Mouse (Mus musculus) erythroblast, embryonic 14.5 days (primary cell): ENCODE results near the gene Hoxc10.

Source experiments
- GATA1 ChIP-seq: IDR thresholded peaks from 2 replicates; pipeline ENCODE4 v1.6.1; 2012; ENCODE audit warnings: low read length, inconsistent platforms, mixed read lengths
- TAL1 ChIP-seq: IDR thresholded peaks from 3 replicates; pipeline ENCODE4 v1.6.1; 2012; ENCODE audit warnings: low read length, inconsistent platforms, mixed read lengths

- TF ChIP-seq GATA1, result no peak
- no peak for TF ChIP-seq TAL1
These were observed 13.3 kb downstream of the Hoxc10 start for GRCm38 (mm10) chr15:102979936-102980335.
